Mouse (Mus musculus) naive thymus-derived CD4-positive, alpha-beta T cell, adult 5 months (primary cell): ENCODE results near the gene Saxo2. TPM values are rescaled to one million over a fixed set of nuclear protein-coding genes. Genes with fewer than 3 reads are reported as not detected.

Experiments
- polyA plus RNA-seq: library from polyadenylated mRNA; unstranded; fragments of 100-300 nt; shearing (Covaris generic); gene quantifications from one replicate; pipeline ENCODE4 v1.2.1, GENCODE M21; 2017

Gene Saxo2
- not detected for polyA plus RNA-seq

GRCm38 (mm10) chr7:82648353-82649080 is at the start of gene Saxo2, which contains the start of gene Efl1:
Gene Saxo2, minus strand, starts transcription at chr7:82648528.
Gene Efl1, plus strand, starts transcription at chr7:82648614.

Other genes with a start within 250 kb of the Saxo2 start
- gene Efl1, start 86 bp upstream of the Saxo2 start, polyA plus RNA-seq = 37.7 TPM
- gene Mex3b, start 218.8 kb upstream of the Saxo2 start, polyA plus RNA-seq = 6.2 TPM